Mouse (Mus musculus) NIH3T3 (cell line): ENCODE measurements around the gene Camk2g.
A peak's percentile ranks its signal among the peaks of the same experiment; 100 is the strongest.

ENCODE experiments used
- DNase-seq: peaks from one replicate; pipeline ENCODE4 v3.0.0-alpha.2; 2012; ENCODE audit warnings: low read depth

Gene Camk2g

DNA sequence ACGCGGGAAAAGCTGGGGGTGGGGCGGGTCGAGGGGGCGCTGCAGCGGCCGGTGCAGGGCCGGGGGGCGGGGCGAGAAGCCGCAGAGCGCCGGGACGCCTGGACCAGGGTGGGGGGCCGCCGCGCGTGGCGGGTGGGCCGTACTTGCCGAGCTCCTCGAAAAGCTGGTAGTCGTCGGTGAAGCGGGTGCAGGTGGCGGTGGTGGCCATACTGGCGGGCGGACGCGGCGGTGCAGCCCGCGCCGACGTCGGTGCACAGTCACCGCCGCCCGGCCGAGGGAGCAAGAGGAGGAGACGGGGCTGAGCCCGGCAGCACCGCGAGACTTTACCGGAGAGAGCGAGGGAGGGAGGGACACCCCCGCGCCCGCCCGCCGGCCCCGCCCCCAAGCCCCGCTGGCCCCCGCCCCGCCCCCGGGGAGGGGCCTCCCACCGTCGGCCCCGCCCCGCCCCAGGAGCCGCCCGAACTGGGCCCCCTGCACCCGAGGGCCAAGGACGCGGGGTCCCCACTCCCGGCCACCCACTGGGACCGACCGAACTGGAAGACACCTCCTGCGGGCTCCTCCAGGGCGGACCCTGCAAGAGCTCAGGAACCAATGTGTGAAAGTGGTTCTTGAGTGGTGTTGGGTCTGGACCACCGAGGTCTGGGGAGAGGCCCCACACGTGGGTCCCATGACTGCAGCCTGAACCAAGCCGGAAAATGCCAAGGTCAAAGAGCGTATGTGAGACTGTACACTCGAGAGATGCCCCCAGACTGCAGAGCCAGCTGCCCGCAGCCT lies at the start of gene Camk2g:
Camk2g (minus strand) TSS at position 331 of the 774 bp plus-strand sequence.
- DNase-seq, result peak; percentile 89

- no peak for DNase-seq
These were observed 48.7 kb upstream of the Camk2g start for GRCm38 (mm10) chr14:20842629-20843028.

DNA sequence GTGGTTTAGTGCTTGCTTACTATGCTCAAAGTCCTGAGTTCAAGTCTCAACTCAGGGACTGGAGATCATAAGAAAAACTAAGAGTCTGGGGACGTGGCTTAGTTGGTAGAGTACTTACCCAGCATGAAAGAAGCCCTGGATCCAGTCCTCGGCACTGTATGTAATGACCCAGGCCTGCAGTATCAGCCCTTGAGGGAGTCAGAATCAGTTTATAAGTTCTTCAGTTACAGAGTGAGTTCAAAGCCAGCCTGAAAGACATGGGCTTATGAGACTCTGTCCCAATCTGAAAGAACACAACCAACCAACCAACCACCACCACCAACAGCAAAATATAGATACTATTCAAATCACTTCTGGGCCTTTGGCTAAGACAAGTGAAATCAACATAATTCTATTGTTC lies 47.6 kb upstream of the Camk2g start:
- no peak for DNase-seq

- no peak for DNase-seq
These were observed 43.8 kb upstream of the Camk2g start for GRCm38 (mm10) chr14:20837681-20838080.

DNA sequence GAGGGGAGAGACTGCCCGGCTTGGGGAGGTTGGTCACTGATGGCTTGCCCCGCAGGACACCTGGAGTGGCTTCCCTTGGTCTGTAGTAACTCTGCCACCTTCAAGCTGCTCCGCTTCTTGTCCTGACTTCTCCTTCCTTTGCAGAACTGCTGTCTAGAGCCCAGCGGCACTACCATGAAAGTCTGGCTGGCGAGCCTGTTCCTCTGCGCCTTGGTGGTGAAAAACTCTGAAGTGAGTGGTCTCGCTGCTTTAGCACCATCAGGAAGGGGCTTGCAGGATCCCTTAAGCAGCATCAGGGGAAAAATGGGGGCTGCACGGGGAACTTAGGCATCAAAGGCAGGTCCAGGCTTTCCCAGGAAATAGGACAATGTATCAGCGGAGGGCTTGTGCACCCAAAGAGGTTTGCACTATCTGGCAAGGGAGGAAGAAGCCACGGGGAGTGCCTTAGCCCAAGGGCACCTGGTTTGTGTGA lies 43.1 kb upstream of the Camk2g start:
- peak; percentile 39 for DNase-seq

DNA sequence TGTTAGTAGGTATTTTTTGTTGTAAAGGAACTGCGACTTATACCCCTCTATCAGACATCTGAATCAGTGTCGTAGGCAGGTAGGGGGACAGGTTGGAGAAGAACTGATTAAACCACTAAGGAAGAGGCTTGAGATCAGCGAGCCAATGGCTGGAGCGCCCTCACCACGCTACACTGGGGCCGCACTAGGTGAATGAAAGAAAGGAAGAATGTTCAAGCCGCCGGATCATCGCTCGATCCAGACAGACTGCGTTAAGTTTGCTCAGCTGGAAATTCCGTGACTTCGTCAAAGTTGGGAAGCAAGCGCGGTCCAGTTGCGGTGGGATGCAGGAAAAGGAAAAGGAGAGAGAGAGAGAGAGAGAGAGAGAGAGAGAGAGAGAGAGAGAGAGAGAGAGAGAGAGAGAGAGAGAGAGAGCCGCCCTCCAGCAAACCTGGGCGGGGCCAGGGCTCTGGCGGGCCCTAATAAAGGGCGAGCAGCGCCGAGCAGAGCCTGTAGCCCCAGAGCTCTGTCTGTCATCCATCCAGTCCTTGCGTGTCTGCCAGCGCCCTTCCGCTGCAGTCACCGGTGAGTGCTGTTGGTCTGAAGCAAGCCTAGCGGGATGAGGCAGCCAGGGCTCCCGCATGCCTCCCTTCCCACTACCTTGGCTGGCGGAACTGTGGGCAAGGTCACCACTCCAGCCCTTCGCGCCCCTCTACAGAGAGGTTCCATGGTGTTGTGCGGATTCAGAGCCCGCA lies 42.5 kb upstream of the Camk2g start, which contains the start of gene Plau:
Plau (plus strand) TSS at position 490 of the 734 bp plus-strand sequence.
- peak; percentile 86 for DNase-seq

GRCm38 (mm10) chr14:20834136-20834535 lies 40.2 kb upstream of the Camk2g start:
- DNase-seq, result peak; percentile 71

GRCm38 (mm10) chr14:20833525-20833924 lies 39.6 kb upstream of the Camk2g start:
- no peak for DNase-seq

DNA sequence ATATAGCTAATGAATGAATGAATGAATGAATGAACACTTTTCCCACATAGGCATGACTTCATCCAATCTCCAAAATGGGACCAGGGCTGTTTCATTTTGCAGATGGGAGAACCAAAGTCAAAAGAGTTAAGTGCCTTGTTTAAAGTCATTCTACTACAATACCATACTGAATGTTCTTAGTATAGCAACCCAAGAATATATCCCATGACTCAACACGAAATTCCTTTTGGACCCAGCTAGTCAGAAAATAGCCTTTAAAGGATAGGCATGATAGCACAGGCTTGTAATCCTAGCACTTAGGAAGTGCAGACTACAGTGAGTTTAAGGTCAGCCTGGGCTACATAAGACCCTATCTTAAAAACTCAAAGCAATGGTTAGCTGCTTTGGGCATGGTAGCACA lies 38.0 kb upstream of the Camk2g start:
- peak; percentile 43 for DNase-seq

DNA sequence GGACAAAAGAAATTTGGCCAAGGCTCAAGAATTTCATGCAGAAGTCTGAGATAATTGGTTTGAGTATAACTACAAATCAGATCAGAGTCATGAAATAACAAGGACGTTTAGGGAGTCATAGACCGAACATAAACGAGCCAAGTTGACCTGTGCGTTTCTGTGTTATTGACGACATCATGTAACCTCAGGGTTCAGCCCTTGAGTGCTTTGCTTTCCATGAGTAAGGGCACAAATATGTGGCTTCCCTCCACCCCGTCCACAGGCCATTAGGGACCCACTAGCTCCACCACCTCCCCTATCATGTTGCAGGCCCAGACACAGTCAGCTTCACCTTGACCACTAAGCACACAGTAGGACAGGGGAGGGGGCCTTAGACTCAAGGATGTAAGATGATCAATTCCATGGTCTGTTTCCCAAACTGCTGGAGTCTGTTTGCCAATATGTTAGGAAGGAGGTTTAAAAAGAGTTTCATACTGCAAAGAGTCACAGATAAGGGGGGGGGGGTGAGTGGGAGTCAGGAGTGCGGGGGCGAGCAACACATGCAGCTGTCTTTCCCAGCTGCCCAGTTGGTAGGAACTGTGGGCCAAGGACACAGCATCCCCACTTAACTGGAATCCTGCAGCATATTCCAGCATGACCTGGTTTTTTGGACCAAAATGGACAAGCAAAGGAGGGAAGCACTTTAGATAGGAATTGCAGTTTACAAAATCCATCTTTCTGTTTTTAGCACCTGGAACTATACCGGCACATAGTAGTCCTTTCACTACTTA lies 37.4 kb upstream of the Camk2g start:
- peak; percentile 81 for DNase-seq

GRCm38 (mm10) chr14:20829523-20830366 lies 35.9 kb upstream of the Camk2g start:
- no peak for DNase-seq

DNA sequence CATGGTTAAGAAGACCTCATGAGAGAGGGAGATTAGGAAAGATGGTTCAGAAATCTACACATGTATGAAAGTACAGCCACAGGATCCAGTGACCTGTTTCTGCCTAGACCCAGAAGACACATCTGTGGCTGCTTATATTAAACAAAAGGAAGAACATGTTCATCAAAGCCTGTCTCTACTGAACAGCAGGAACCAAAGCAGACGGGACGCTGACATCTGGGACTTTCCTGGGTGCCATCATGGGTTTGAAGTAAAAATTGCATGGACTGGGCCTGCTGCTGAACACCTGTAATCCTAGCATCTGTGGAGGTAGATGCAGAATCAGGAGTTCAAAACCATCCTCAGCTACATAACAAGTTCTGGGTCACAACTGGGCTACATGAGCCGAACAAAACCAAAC lies 34.6 kb upstream of the Camk2g start:
- no peak for DNase-seq

GRCm38 (mm10) chr14:20827491-20827890 lies 33.6 kb upstream of the Camk2g start:
- DNase-seq, result no peak

- DNase-seq, result no peak
These were observed 33.2 kb upstream of the Camk2g start for GRCm38 (mm10) chr14:20827061-20827460.

DNA sequence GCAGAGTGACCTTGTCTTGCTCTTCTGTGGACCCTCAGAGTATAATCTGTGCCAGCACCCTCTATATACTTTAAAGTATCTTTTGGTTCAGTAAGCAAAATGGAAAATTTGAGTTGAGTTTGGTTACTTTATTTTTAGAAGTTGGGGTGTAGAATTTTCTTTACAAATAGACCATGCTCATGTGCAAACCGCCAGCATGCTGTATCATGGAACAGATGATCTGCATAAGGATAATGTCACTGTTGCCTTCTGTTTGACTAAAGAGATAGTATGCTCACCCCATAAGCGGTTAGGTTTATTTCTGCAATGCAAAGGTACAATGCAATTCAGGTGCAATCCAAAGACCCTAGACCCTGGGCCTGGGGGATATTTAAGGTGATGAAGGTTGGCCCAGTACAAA lies 31.6 kb upstream of the Camk2g start:
- no peak for DNase-seq

GRCm38 (mm10) chr14:20824517-20824916 lies 30.6 kb upstream of the Camk2g start:
- no peak for DNase-seq

DNA sequence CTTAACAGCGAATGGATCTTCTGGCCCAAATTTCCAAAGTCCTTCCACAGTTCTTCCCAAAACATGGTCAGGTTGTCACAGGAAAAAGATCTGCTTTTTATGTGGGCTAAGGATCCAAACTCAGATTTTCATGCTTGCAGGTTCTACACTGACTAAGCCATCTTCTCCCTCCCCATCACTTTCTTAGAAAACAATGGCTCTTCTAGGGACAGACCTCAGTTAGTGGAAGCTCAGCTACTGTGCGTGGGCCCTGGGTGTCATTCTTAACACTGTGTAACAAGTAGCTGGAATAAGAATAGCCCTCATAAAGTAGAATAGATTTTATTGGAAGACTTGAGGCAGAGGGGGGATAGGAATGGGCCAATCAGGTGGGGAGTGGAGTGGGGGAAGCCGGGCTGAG lies 21.6 kb upstream of the Camk2g start:
- no peak for DNase-seq

DNA sequence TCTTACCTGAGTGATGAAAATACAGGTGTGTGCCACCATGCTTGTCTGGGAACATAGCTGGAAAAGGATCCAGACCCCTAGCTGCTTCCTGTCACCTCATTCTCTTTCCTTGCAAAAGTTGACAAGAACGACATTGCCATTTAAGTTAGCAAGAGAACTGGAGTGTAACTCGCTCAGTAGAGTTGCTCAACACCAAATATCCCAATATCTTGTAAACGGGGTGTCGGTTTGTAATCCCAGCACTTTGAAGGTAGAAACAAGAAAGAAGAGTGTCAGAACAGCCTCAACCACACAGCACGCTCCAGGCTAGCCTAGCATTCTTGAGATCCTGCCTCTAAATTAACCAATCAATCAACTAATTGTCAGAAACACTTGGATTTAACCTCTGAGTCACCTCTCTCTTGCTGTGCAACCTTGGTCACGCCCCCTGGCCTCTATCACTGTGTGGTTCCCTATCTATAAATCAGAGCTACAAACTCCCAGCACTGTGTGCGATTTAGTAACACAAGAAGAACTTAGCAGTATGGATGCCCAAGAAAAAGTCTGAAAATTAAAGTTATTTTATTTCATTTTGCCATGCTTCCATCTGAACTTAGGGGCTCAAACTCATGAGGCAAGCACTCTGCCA lies 18.0 kb upstream of the Camk2g start:
- DNase-seq, result no peak

- DNase-seq, result no peak
These were observed 17.3 kb upstream of the Camk2g start for GRCm38 (mm10) chr14:20811236-20811635.

GRCm38 (mm10) chr14:20809820-20810219 lies 15.9 kb upstream of the Camk2g start:
- no peak for DNase-seq

- DNase-seq, result no peak
These were observed 15.5 kb upstream of the Camk2g start for GRCm38 (mm10) chr14:20809349-20809748.
